ENCODE assay signal across 16 mouse cellular contexts in genomic region chr13:29953417-29954045, GRCm38 (mm10). TPM values are rescaled to one million over a fixed set of nuclear protein-coding genes. Genes with fewer than 3 reads are reported as not detected.
DNase-seq lines count a peak whose midpoint lies in the region; ATAC-seq and TF ChIP-seq lines count a peak whose summit lies in the region.
"Had no signal": no experiment of that assay in that cellular context is flagged by ENCODE, and none has a peak within 500 bp of the region (broad histone marks: within the 10 kb centered on the region; RNA-seq: fewer than 3 reads in every experiment).

No protein-coding gene starts in this region.

- H3K4me1 ChIP-seq in hindbrain, postnatal 0 days (ENCODE audit: insufficient read depth, low read length), result no peaks in the 10 kb centered on the region
- no peaks in the 10 kb centered on the region for H3K4me1 ChIP-seq in hindbrain, embryonic 13.5 days (replicated peaks)
- peaks cover 13% of the 10 kb centered on the region for H3K4me1 ChIP-seq in liver, postnatal 0 days (ENCODE audit: insufficient read depth)
- H3K4me1 ChIP-seq in liver, embryonic 12.5 days, result peaks cover 49% of the 10 kb centered on the region
- H3K4me1 ChIP-seq in G1E (ENCODE audit: insufficient read depth, low read depth, low read length), result peaks cover 14% of the 10 kb centered on the region
- H3K4me1 ChIP-seq: midbrain, embryonic 15.5 days had no signal

- H3K27me3 ChIP-seq in hindbrain, postnatal 0 days (ENCODE audit: insufficient read depth, low read length), result no peaks in the 10 kb centered on the region
- H3K27me3 ChIP-seq in hindbrain, embryonic 13.5 days, result no peaks in the 10 kb centered on the region
- H3K27me3 ChIP-seq in liver, postnatal 0 days (ENCODE audit: insufficient read depth, low read length), result no peaks in the 10 kb centered on the region
- H3K27me3 ChIP-seq in liver, embryonic 12.5 days (replicated peaks), result no peaks in the 10 kb centered on the region
- no peaks in the 10 kb centered on the region for H3K27me3 ChIP-seq in G1E (ENCODE audit: insufficient read depth, low read length)
- no peaks in the 10 kb centered on the region for H3K27me3 ChIP-seq in splenic B cell, adult 2 months (ENCODE audit: control insufficient read depth, insufficient read depth, low read length, poor library complexity, severe bottlenecking)
- H3K27me3 ChIP-seq: embryonic facial prominence, embryonic 13.5 days; midbrain, embryonic 15.5 days had no signal

- H3K27ac ChIP-seq in hindbrain, postnatal 0 days, result no peak overlapping the region
- no peak overlapping the region for H3K27ac ChIP-seq in hindbrain, embryonic 13.5 days
- no peak overlapping the region for H3K27ac ChIP-seq in liver, postnatal 0 days (ENCODE audit: low read depth)
- H3K27ac ChIP-seq in liver, embryonic 12.5 days, result no peak overlapping the region
- H3K27ac ChIP-seq: midbrain, embryonic 15.5 days had no signal

- no peak overlapping the region for H3K4me3 ChIP-seq in hindbrain, postnatal 0 days (ENCODE audit: low read length)
- H3K4me3 ChIP-seq in hindbrain, embryonic 13.5 days, result no peak overlapping the region
- no peak overlapping the region for H3K4me3 ChIP-seq in liver, postnatal 0 days (ENCODE audit: low read depth, low read length)
- no peak overlapping the region for H3K4me3 ChIP-seq in liver, embryonic 12.5 days
- H3K4me3 ChIP-seq in G1E (ENCODE audit: low read depth, low read length), result no peak overlapping the region
- H3K4me3 ChIP-seq: embryonic facial prominence, embryonic 13.5 days; midbrain, embryonic 15.5 days had no signal

- no peaks in the 10 kb centered on the region for H3K36me3 ChIP-seq in hindbrain, postnatal 0 days (ENCODE audit: insufficient read depth, low read length)
- 0 out of 2 replicates have a peak, but pooled peaks cover 5% of the 10 kb centered on the region for H3K36me3 ChIP-seq in hindbrain, embryonic 13.5 days
- no peaks in the 10 kb centered on the region; the same call in 1 of the 2 replicates for H3K36me3 ChIP-seq in liver, postnatal 0 days (replicated peaks; ENCODE audit: insufficient read depth, low read length)
- peaks cover 53% of the 10 kb centered on the region for H3K36me3 ChIP-seq in liver, embryonic 12.5 days
- H3K36me3 ChIP-seq in G1E (replicated peaks), result peaks cover 89% of the 10 kb centered on the region
- H3K36me3 ChIP-seq in splenic B cell, adult 2 months (ENCODE audit: control insufficient read depth, insufficient read depth, low read length, poor library complexity, severe bottlenecking), result no peaks in the 10 kb centered on the region; the same call in 1 of the 2 replicates
- H3K36me3 ChIP-seq: midbrain, embryonic 15.5 days had no signal

- 94% methylated on average over 4 of the region's 4 CpGs for WGBS in hindbrain, postnatal 0 days
- 98% methylated on average over 4 of the region's 4 CpGs for WGBS in hindbrain, embryonic 13.5 days
- WGBS in liver, postnatal 0 days (ENCODE audit: insufficient replicate concordance), result 91% methylated on average over 4 of the region's 4 CpGs
- 92% methylated on average over 4 of the region's 4 CpGs for WGBS in liver, embryonic 12.5 days (ENCODE audit: insufficient replicate concordance)

- no peak overlapping the region for H3K4me2 ChIP-seq in hindbrain, postnatal 0 days (ENCODE audit: low read depth, low read length)
- no peak overlapping the region for H3K4me2 ChIP-seq in hindbrain, embryonic 13.5 days
- H3K4me2 ChIP-seq in liver, postnatal 0 days (ENCODE audit: low read depth, low read length), result no peak overlapping the region
- no peak overlapping the region for H3K4me2 ChIP-seq in liver, embryonic 12.5 days
- H3K4me2 ChIP-seq: embryonic facial prominence, embryonic 13.5 days; midbrain, embryonic 15.5 days had no signal

- peak; percentile 12; the same call in 1 of the 2 replicates for TF ChIP-seq CTCF in hindbrain, postnatal 0 days (IDR thresholded peaks at IDR 0.05; ENCODE audit: low read depth)
- peak; percentile 40 for TF ChIP-seq CTCF in liver, postnatal 0 days (IDR thresholded peaks at IDR 0.05; ENCODE audit: low read depth)
- TF ChIP-seq CTCF in G1E (IDR thresholded peaks at IDR 0.05; ENCODE audit: low read depth, low read length), result 0 out of 2 replicates have a peak, but pooled peaks have one; percentile 10

- H3K9me3 ChIP-seq in hindbrain, postnatal 0 days (ENCODE audit: low read length), result no peaks in the 10 kb centered on the region
- no peaks in the 10 kb centered on the region for H3K9me3 ChIP-seq in hindbrain, embryonic 13.5 days
- H3K9me3 ChIP-seq in liver, postnatal 0 days (ENCODE audit: low read length), result no peaks in the 10 kb centered on the region
- 0 out of 2 replicates have a peak, but pooled peaks cover 5% of the 10 kb centered on the region for H3K9me3 ChIP-seq in liver, embryonic 12.5 days (replicated peaks)
- peaks cover 2% of the 10 kb centered on the region; the same call in 1 of the 2 replicates for H3K9me3 ChIP-seq in G1E (replicated peaks)
- H3K9me3 ChIP-seq: midbrain, embryonic 15.5 days had no signal

- no peak overlapping the region for H3K9ac ChIP-seq in hindbrain, postnatal 0 days (replicated peaks; ENCODE audit: low read length)
- no peak overlapping the region for H3K9ac ChIP-seq in hindbrain, embryonic 13.5 days
- no peak overlapping the region for H3K9ac ChIP-seq in liver, postnatal 0 days (replicated peaks)
- H3K9ac ChIP-seq in liver, embryonic 12.5 days, result no peak overlapping the region
- H3K9ac ChIP-seq: embryonic facial prominence, embryonic 13.5 days; midbrain, embryonic 15.5 days had no signal

- no peak for DNase-seq in hindbrain, postnatal 0 days (ENCODE audit: low spot score)
- DNase-seq in liver, postnatal 0 days, result no peak
- no peak for DNase-seq in G1E (ENCODE audit: low spot score)
- peak; percentile 15 for DNase-seq in splenic B cell, adult 2 months (ENCODE audit: low read depth, low spot score)
- DNase-seq in thymus, postnatal 25 days, result no peak
- DNase-seq: adrenal gland, postnatal 10 days; cerebellum, adult 8-10 months; gastrocnemius, postnatal 36 days; kidney, postnatal 25 days; left cerebral cortex, postnatal 4 days; right cerebral cortex, postnatal 25 days had no signal

- TF ChIP-seq EP300 in liver, postnatal 0 days (IDR thresholded peaks at IDR 0.05; ENCODE audit: low read depth), result no peak

- no peak for ATAC-seq in hindbrain, postnatal 0 days
- ATAC-seq in hindbrain, embryonic 13.5 days (ENCODE audit: low FRiP score), result no peak
- ATAC-seq in liver, postnatal 0 days, result no peak
- ATAC-seq in liver, embryonic 12.5 days, result no peak
- ATAC-seq in G1E (ENCODE audit: extremely low read depth, insufficient number of reproducible peaks, low FRiP score, poor library complexity, severe bottlenecking), result no peak
- ATAC-seq: hindbrain, embryonic 16.5 days; midbrain, embryonic 15.5 days had no signal

RNA-seq across cellular contexts. Expression of gene E2f3, which starts 32.3 kb away (rescaled TPM):
- total RNA-seq in hindbrain, postnatal 0 days (2014; rRNA removed), result 9.5 and 12.4 TPM in 2 replicates
- polyA plus RNA-seq in hindbrain, postnatal 0 days (2015; fragmentation: Nextera tagmentation; extraction: Ambion mirVana), result 3.5 and 3.8 TPM in 2 replicates
- 4.9 and 5.3 TPM in 2 replicates for polyA plus RNA-seq in hindbrain, embryonic 13.5 days (2015; fragmentation: Nextera tagmentation; extraction: Ambion mirVana)
- polyA plus RNA-seq in liver, postnatal 0 days (2015; fragmentation: Nextera tagmentation; extraction: Ambion mirVana), result 2.4 and 2.6 TPM in 2 replicates
- polyA plus RNA-seq in liver, embryonic 12.5 days (2016; fragmentation: Nextera tagmentation; extraction: Ambion mirVana), result 8.6 and 9.7 TPM in 2 replicates
- total RNA-seq in G1E (2014; fragmentation: Nextera tagmentation), result 15.5 and 19.8 TPM in 2 replicates
- total RNA-seq in G1E (2017), result 13.0 and 15.4 TPM in 2 replicates
- polyA plus RNA-seq in G1E (2012), result 15.5 and 20.0 TPM in 2 replicates
